Mouse (Mus musculus): ENCODE data around the gene Fev.

GRCm38 (mm10) chr1:74898656-74899431 is 13.6 kb upstream of the Fev start:
- TF ChIP-seq CTCF (IDR thresholded peaks at IDR 0.05; ENCODE audit: extremely low read depth, insufficient read length, insufficient replicate concordance, low read depth, low read length) (no peak), POLR2A (IDR thresholded peaks at IDR 0.05; ENCODE audit: low read depth, low read length) (no peak)

All from small intestine, adult 2 months (tissue).